Mouse (Mus musculus): ENCODE data around the gene Dtx1. TPM values are rescaled to one million over a fixed set of nuclear protein-coding genes. Genes with fewer than 3 reads are reported as not detected.
A peak's percentile ranks its signal among the peaks of the same experiment; 100 is the strongest.

The Dtx1 gene
- total and polyA plus RNA-seq, 3 experiments = 0.12 to 0.63 TPM; not detected in 1

DNA sequence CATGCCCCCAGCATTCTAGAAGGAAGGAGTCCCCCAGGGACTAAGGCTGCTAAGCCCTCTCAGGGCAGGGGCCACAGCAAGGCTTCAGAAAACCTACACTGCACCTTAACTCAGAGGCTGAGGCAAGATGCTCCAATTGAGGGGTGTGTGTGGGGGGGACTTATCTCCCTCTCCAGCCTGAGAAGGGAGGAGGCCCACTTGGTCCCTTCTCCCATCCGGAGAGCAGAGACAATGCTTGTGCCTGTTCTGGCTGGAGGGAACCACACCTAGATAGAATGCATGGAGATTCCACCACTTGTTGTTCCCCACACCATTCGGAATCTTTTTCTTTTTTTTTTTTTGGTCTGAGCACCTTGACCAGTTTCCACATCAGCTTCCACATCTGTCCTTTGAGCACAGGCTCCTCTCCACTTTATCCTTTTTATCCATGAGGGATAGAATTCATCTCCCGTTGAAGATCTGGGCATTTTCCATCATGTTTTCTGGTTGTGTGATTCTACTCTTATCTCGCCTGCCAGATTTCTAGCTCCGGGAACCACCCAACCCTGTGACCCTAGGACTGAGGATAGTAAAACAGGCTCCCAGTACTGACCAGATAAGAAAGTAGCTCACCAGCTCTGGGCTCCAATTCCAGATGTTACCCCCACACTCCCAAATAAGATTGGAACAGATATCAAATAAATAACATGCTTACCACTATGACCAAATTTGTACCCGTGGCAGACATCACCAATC, 24.8 kb downstream of the Dtx1 start:
- Histone ChIP-seq H3K9me3 (replicated peaks; ENCODE audit: insufficient read depth, low read length) (no peaks in the 10 kb centered on the region), H3K27ac (ENCODE audit: control insufficient read depth, low read depth, low read length) (no peak overlapping the region), H3K4me3 (ENCODE audit: control insufficient read depth in 1 of 2, insufficient read depth in 1 of 2, low read depth in 2 of 2, low read length in 2 of 2) (no peak overlapping the region), H3K27me3 (ENCODE audit: control insufficient read depth in 1 of 2, insufficient read depth in 2 of 2, low read length in 2 of 2) (no peaks in the 10 kb centered on the region), H3K79me2 (ENCODE audit: control insufficient read depth, insufficient read depth, low read length, poor library complexity) (no peaks in the 10 kb centered on the region), H3K36me3 (ENCODE audit: control insufficient read depth in 1 of 2, insufficient read depth in 2 of 2, low read length in 2 of 2) (no peaks in the 10 kb centered on the region), H3K4me1 (ENCODE audit: control insufficient read depth in 1 of 2, insufficient read depth in 2 of 2, low read length in 2 of 2) (no peaks in the 10 kb centered on the region), H3K9ac (ENCODE audit: control insufficient read depth, low read depth, low read length, poor library complexity, severe bottlenecking) (no peak overlapping the region)
- DNase-seq (ENCODE audit: low read depth, low spot score) = no peak
- TF ChIP-seq MYC (IDR thresholded peaks at IDR 0.05; ENCODE audit: low read depth, low read length) (no peak), UBTF (IDR thresholded peaks at IDR 0.05; ENCODE audit: borderline replicate concordance, insufficient read depth, low read depth, low read length) (no peak), EP300 (IDR thresholded peaks at IDR 0.05; ENCODE audit: low read depth in 1 of 2, low read length in 2 of 2) (0 out of 4 replicates have a peak, but pooled peaks of 1 of the 2 experiments have one; percentile 5)

DNA sequence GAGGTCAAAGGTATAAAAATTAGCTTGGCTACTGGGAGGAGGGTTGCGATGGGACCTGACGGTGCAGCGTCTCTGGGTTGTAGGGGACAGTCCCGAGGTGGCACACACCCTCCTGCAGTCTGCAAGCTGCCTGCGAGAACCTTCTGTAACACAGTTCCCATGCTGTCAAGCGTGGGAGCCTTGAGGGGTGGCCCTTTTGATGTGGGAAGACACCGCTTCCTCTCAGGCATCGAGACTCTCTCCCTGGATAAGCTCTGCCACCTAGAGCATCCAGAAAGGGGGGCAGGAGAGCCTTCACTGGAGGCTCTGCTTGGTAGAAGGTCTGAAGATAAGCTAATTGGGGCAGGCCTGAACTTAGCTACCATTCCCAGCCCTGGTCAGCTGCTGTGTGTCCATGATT, 26.0 kb downstream of the Dtx1 start:
- Histone ChIP-seq H3K36me3 (ENCODE audit: control insufficient read depth in 1 of 2, insufficient read depth in 2 of 2, low read length in 2 of 2) (no peaks in the 10 kb centered on the region), H3K27ac (ENCODE audit: control insufficient read depth, low read depth, low read length) (no peak overlapping the region), H3K27me3 (ENCODE audit: control insufficient read depth in 1 of 2, insufficient read depth in 2 of 2, low read length in 2 of 2) (no peaks in the 10 kb centered on the region), H3K4me1 (ENCODE audit: control insufficient read depth in 1 of 2, insufficient read depth in 2 of 2, low read length in 2 of 2) (no peaks in the 10 kb centered on the region), H3K79me2 (ENCODE audit: control insufficient read depth, insufficient read depth, low read length, poor library complexity) (no peaks in the 10 kb centered on the region), H3K9me3 (replicated peaks; ENCODE audit: insufficient read depth, low read length) (no peaks in the 10 kb centered on the region), H3K9ac (ENCODE audit: control insufficient read depth, low read depth, low read length, poor library complexity, severe bottlenecking) (no peak overlapping the region), H3K4me3 (ENCODE audit: control insufficient read depth in 1 of 2, insufficient read depth in 1 of 2, low read depth in 2 of 2, low read length in 2 of 2) (no peak overlapping the region)
- no peak for TF ChIP-seq ZC3H11A (IDR thresholded peaks at IDR 0.05; ENCODE audit: low read depth, low read length)
- DNase-seq (ENCODE audit: low read depth, low spot score) = no peak

DNA sequence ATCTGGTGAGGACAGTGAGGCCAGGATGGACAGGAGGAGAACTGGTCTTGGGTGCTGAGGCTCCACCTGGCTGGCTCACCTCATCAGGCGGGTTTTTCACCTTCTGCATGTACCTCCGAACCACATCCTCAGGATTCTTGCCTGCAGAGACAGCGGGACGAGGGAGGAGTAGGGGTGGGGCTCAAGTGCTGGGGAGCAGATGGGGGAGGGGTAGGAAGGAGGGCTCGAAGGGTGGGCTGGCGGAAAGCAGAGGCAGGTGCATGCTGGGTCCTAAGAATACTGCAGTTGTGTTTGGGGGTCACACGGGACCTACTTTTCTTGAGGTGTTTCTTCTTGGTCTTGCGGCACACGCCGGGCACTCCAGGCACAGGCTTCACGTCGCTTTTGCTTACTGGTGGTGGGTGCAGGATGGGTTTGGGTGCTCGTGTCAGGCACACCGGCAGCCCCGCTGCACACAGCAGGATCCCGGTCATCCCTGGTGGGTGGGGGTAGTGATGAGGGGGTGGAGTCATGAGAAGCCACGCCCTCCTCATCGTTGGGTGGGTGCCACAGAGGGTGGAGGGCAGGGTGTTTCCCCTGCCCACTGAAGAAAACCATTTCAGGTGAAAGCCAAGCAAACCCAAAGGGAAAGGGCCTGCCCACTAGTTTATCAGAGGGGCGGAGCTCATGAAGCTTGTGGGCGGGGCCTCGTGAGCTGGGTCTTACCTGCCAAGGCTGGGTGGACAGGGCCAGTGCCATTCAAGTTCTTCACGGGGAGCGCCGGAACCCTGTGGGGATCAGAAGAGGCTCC, 28.6 kb downstream of the Dtx1 start:
- TF ChIP-seq POLR2AphosphoS2 (IDR thresholded peaks at IDR 0.05; ENCODE audit: low read length) (no peak), E2F4 (IDR thresholded peaks at IDR 0.05; ENCODE audit: borderline replicate concordance, low read depth, low read length) (no peak), ETS1 (IDR thresholded peaks at IDR 0.05; ENCODE audit: low read depth, low read length) (no peak), CHD2 (IDR thresholded peaks at IDR 0.05; ENCODE audit: low read length) (no peak), BHLHE40 (IDR thresholded peaks at IDR 0.05; ENCODE audit: borderline replicate concordance, low read depth, low read length) (no peak), TBP (IDR thresholded peaks at IDR 0.05; ENCODE audit: low read depth, low read length) (no peak), SIN3A (IDR thresholded peaks at IDR 0.05; ENCODE audit: low read length) (no peak), UBTF (IDR thresholded peaks at IDR 0.05; ENCODE audit: borderline replicate concordance, insufficient read depth, low read depth, low read length) (no peak), RCOR1 (IDR thresholded peaks at IDR 0.05; ENCODE audit: low read depth, low read length) (no peak), GABPA (IDR thresholded peaks at IDR 0.05; ENCODE audit: low read depth, low read length) (no peak)
- no peaks in the 10 kb centered on the region for H3K27me3 ChIP-seq (ENCODE audit: control insufficient read depth in 1 of 2, insufficient read depth in 2 of 2, low read length in 2 of 2)
- H3K27ac ChIP-seq (ENCODE audit: control insufficient read depth, low read depth, low read length) = no peak overlapping the region
- no peaks in the 10 kb centered on the region for H3K79me2 ChIP-seq (ENCODE audit: control insufficient read depth, insufficient read depth, low read length, poor library complexity)
- no peak overlapping the region for H3K4me3 ChIP-seq (ENCODE audit: control insufficient read depth in 1 of 2, insufficient read depth in 1 of 2, low read depth in 2 of 2, low read length in 2 of 2)
- no peaks in the 10 kb centered on the region for H3K4me1 ChIP-seq (ENCODE audit: control insufficient read depth in 1 of 2, insufficient read depth in 2 of 2, low read length in 2 of 2)
- no peaks in the 10 kb centered on the region for H3K36me3 ChIP-seq (ENCODE audit: control insufficient read depth in 1 of 2, insufficient read depth in 2 of 2, low read length in 2 of 2)
- no peak overlapping the region for H3K9ac ChIP-seq (ENCODE audit: control insufficient read depth, low read depth, low read length, poor library complexity, severe bottlenecking)
- H3K9me3 ChIP-seq (replicated peaks; ENCODE audit: insufficient read depth, low read length) = no peaks in the 10 kb centered on the region
- DNase-seq (ENCODE audit: low read depth, low spot score) = no peak

Measured in MEL (cell line).